Mouse (Mus musculus) bone marrow, adult 2 months (tissue): ENCODE results near the gene Col6a6. TPM values are rescaled to one million over a fixed set of nuclear protein-coding genes. Genes with fewer than 3 reads are reported as not detected.

Experiments
- H3K27ac ChIP-seq: fragments of 200-500 bp; 2 replicates; pipeline ENCODE4 v1.5.1; 2012; ENCODE audit warnings: low read depth, mild to moderate bottlenecking, control low read depth, inconsistent platforms, low read length; ENCODE audit not compliant: control insufficient read depth, poor library complexity, insufficient read depth
- H3K4me1 ChIP-seq: fragments of 200-500 bp; 2 replicates; pipeline ENCODE4 v1.6.1; 2011; ENCODE audit warnings: low read length; ENCODE audit not compliant: control insufficient read depth, insufficient read depth
- H3K4me3 ChIP-seq: fragments of 200-500 bp; replicated peaks from 2 replicates; pipeline ENCODE3; 2011; ENCODE audit warnings: mild to moderate bottlenecking, low read depth, low read length, control low read depth; ENCODE audit not compliant: control insufficient read depth
- CTCF ChIP-seq: fragments of 200-500 bp; IDR thresholded peaks from 2 replicates; pipeline ENCODE4 v1.5.1; 2011; ENCODE audit warnings: low read length, control low read depth; ENCODE audit not compliant: control insufficient read depth, insufficient read depth
- POLR2A ChIP-seq: fragments of 200-500 bp; IDR thresholded peaks from 2 replicates; pipeline ENCODE4 v1.6.1; 2011; ENCODE audit warnings: low read depth, mild to moderate bottlenecking, control low read depth, low read length, borderline replicate concordance; ENCODE audit not compliant: control insufficient read depth
- WGBS: fragments of 180-500 bp; shearing (Covaris S2); methylation state at CpG from one replicate; pipeline ENCODE4 v1.1.7; 2018; 5-methylcytosine and 5-hydroxymethylcytosine counted together
- polyA plus RNA-seq: library from polyadenylated mRNA; stranded (reverse); fragments of >200 nt; gene quantifications from 2 replicates; pipeline ENCODE4 v1.2.4, GENCODE M21; 2011; ENCODE audit warnings: low replicate concordance; ENCODE audit not compliant: missing spikeins, insufficient read depth, insufficient read length

The Col6a6 gene
- polyA plus RNA-seq, 1 experiment = not detected

DNA sequence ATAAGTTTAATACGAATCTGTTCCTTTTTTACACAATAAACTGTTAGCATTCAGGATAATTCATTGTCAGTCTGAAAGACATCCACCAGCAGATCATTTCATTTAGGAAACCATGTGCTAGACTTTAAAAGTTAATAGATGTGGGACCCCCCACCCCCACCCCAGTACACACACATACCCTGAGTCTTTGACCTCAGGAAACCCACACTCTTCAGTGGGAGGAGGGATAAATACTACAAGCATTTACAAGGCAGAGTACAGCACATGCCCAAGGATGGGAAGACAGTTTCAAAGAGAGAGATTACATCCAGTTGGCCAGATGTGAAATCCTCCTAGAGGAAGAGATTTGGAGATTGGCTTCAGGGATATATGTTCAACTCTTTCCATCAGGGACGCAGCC, 87.5 kb downstream of the Col6a6 start:
- no peak overlapping the region for H3K27ac ChIP-seq
- TF ChIP-seq CTCF (no peak), POLR2A (no peak)
- no peak overlapping the region for H3K4me3 ChIP-seq
- H3K4me1 ChIP-seq = no peaks in the 10 kb centered on the region
- 75% methylated on average over 2 of the region's 2 CpGs for WGBS

DNA sequence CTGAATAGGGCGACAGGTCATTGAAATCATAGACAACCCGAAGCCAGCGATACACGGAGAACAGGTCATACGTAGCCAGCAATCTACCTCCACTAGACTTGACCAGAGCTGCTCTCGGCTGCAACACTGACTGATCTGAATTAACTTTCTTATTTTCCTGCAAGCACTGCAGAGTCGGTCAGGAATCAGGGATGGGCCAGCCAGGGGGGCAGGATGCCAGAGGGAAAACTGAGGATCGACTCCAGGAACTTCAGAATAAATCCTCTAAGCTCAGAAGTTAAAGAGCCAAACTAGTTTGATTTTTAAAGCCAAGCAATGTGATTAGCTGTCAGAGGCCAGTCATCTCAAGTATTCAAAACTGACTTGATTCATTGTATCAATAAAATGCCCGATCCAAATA, 88.5 kb downstream of the Col6a6 start:
- no peak for TF ChIP-seq CTCF
- TF ChIP-seq POLR2A = no peak
- WGBS = 84% methylated on average over 9 of the region's 9 CpGs
- H3K4me1 ChIP-seq = no peaks in the 10 kb centered on the region
- no peak overlapping the region for H3K27ac ChIP-seq
- no peak overlapping the region for H3K4me3 ChIP-seq

DNA sequence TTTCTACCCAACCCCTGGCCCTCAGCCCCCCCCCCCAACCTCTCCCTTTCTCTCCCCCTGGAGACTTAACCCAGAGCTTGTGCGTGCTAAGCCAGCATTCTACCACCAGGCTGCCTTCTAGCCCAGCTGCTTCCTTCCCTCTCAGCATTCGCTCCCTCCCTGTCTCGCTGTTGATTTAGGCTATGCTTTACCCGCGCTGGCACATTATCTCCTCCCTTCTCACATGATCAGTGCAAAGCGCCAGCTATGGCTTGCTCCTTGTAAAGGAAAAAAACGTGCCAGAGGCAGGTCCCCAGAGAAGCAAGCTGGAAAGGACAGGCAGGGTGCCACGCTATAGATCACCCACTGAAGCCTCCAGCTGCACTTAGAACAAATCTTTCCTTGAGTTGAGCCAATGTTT, 90.5 kb downstream of the Col6a6 start:
- WGBS = 16% methylated on average over 8 of the region's 8 CpGs
- Histone ChIP-seq H3K4me1 (no peaks in the 10 kb centered on the region), H3K4me3 (no peak overlapping the region), H3K27ac (no peak overlapping the region)
- TF ChIP-seq POLR2A = no peak
- TF ChIP-seq CTCF = no peak

DNA sequence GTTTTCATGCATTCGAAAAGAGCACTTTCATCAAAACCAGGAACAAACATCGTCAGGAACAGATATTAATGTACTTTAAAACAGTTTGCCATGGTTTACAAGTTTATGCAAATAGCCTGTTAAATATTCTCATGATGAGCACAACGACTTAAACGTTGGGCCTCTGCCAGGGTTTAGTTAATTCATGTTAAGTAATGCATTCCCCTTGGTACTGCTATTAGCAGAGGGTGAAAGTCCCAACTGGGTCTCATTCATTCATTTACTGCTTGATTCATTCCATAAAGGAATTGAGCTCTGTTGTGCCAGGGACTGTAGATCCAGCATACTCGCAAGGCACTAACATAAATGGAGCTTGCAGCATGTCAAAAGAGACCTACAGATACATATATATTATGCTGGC, 92.8 kb downstream of the Col6a6 start:
- H3K4me3 ChIP-seq = no peak overlapping the region
- TF ChIP-seq CTCF (no peak), POLR2A (no peak)
- 71% methylated on average over 5 of the region's 5 CpGs for WGBS
- no peak overlapping the region for H3K27ac ChIP-seq
- no peaks in the 10 kb centered on the region for H3K4me1 ChIP-seq

DNA sequence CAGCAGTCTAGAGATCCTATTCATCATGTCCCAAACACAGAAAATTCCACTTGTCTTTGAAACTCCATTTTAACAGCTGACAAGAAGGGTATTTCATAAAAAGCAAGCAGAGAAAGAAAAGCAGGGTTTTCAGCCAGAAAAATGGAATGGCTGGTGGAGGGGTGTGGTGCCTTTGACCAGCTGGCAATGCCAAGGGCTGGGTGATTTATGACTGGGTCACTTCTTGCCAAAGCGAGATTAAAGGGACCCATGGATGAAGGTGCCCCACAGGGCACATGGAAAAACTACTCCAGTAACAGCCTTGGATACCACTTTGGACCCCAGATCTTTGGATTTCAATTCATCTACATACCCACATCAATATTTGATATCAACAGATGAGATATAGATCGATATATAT, 93.3 kb downstream of the Col6a6 start:
- H3K27ac ChIP-seq = no peak overlapping the region
- no peak for TF ChIP-seq POLR2A
- TF ChIP-seq CTCF = no peak
- H3K4me3 ChIP-seq = no peak overlapping the region
- no peaks in the 10 kb centered on the region for H3K4me1 ChIP-seq
- WGBS = 77% methylated on average over 2 of the region's 2 CpGs

DNA sequence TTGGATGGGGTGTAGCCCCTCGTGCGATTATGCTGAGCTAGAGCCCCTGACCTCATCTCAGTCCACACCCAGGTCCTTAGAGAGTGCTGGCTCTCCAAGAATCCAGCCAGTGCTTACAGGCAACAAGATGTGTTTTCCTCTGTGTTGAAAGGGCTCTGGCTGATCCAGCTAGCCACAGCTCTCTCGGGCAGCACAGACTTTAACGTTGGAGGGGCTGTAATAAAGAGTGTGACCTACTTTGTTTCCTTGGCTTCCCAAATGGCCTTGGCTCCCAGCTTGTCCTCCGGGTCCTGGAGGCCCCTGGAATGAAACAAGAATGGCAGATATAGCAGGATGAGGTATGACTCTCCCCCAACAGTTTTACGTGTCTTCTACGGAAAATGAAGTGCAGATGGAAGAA, 96.0 kb downstream of the Col6a6 start:
- 70% methylated on average over 7 of the region's 7 CpGs for WGBS
- TF ChIP-seq CTCF = no peak
- TF ChIP-seq POLR2A = no peak
- H3K4me1 ChIP-seq = no peaks in the 10 kb centered on the region
- no peak overlapping the region for H3K27ac ChIP-seq
- H3K4me3 ChIP-seq = no peak overlapping the region

DNA sequence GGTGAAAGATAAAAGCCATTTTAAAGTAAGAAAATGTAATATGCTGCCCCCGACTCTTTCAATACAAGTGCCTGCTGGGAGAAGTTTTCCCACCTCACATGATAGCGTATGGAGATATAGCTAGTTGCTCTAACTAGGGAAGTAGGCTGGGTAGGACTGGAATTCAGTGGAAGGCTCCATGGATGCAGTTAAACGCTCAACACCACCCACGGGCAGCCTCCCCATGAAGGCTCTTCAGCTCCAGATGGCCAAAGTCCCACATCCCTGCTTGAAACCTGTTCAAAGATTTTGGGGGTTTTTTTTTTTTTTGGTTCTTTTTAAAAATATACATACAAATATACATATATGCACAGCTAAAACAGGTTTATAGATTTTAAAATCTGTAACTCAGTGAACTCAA, 107.5 kb downstream of the Col6a6 start:
- 76% methylated on average over 4 of the region's 4 CpGs for WGBS
- Histone ChIP-seq H3K4me3 (no peak overlapping the region), H3K27ac (no peak overlapping the region), H3K4me1 (no peaks in the 10 kb centered on the region)
- no peak for TF ChIP-seq CTCF
- TF ChIP-seq POLR2A = no peak

DNA sequence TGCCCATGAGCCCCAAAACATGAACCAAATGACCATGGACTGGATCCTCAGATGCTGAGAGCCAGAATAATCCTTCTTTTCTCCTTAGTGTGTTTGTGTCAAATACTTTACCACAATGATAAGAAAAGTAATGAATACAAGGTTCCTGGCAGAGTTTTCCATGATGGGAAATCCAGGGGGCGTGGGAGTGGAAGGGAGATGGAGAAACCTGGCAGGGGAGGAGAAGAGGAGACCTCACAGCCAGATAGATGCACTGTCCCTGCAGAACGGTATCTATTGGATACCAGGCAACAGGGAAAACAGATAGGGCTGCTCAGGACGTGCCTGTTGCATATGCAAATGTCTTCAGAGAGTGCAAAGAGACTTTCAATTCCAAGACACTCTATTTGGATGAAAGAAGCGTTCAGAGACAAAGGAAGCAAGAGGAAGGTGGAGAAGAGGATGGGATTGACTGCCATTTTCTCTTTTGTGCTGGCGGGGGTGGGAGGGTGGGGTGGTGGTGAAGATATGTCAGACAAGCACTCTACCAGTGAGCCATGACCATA, 108.0 kb downstream of the Col6a6 start:
- TF ChIP-seq CTCF (no peak), POLR2A (no peak)
- Histone ChIP-seq H3K4me3 (no peak overlapping the region), H3K27ac (no peak overlapping the region), H3K4me1 (no peaks in the 10 kb centered on the region)
- 57% methylated on average over 5 of the region's 5 CpGs for WGBS

DNA sequence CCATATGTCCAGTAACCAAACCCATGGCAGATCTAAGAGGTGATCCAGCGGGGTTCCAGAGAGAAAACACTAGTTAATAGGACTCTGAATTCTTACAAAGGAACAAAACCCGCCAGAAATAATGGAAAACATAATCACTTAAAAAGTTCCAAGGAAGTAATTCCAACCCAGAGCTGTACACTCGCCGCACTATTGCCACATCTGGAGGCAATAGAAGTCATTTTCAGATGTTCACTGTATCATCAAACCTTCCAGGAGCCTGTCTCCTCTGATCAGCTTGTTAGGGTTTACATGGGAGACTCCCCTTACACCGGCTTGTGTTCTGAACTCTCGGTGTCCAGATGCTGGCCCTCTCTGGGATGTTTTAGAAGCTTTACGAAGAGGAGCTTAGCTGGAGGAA, 108.6 kb downstream of the Col6a6 start:
- Histone ChIP-seq H3K27ac (no peak overlapping the region), H3K4me3 (no peak overlapping the region), H3K4me1 (no peaks in the 10 kb centered on the region)
- TF ChIP-seq POLR2A (no peak), CTCF (no peak)
- WGBS = 74% methylated on average over 7 of the region's 7 CpGs
